Mouse (Mus musculus): ENCODE measurements at regions not wholly inside any gene's neighbourhood (a gene's known extent, or its start where the extent isn't known, plus 50 kb on each side); places are given as distances from the start of the nearest gene placed in this dataset.

DNA sequence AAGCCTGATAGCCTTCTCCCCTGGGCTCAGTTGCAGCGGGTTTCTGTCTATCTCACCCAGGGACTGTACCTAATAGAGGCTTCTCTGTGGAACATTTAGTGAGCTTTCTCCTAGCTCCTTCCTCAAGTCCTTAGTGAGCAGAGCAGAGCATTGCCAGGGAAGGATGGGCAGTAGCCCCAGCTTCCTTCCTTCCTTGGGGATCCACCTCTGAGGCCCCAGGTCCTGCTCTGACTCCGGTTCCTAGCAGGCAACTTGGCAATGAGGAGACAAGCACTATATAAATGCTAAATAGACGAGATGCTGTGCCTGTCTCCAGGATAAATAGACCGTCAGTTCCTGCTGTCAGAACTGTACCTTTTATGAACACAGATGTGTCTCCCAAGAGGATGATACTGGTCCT lies 326.9 kb upstream of the Camk1g start:
- TF ChIP-seq EP300 (IDR thresholded peaks at IDR 0.05; ENCODE audit: insufficient read depth, low read depth, low read length): no peak
- TF ChIP-seq CTCF (IDR thresholded peaks at IDR 0.05): no peak
- no peak for TF ChIP-seq POLR2A (IDR thresholded peaks at IDR 0.05; ENCODE audit: insufficient read depth, low read depth, low read length)
- 47% methylated on average over 4 of the region's 4 CpGs for WGBS
- Histone ChIP-seq H3K27me3 (ENCODE audit: control insufficient read depth, insufficient read depth, low read length) (no peaks in the 10 kb centered on the region), H3K27ac (peak overlapping the region; percentile 20; the same call in 1 of the 2 replicates), H3K4me1 (ENCODE audit: control insufficient read depth, insufficient read depth, low read length) (0 out of 2 replicates have a peak, but pooled peaks cover 2% of the 10 kb centered on the region), H3K9ac (ENCODE audit: low read depth, low read length) (no peak overlapping the region), H3K79me2 (replicated peaks; ENCODE audit: control insufficient read depth, insufficient read depth, low read length) (no peaks in the 10 kb centered on the region), H3K36me3 (ENCODE audit: control insufficient read depth, insufficient read depth, low read length) (no peaks in the 10 kb centered on the region), H3K4me3 (no peak overlapping the region)
- peak in 1 of 2 experiments; percentile 33 for DNase-seq
- intact Hi-C loops (cut with DNase I): loop anchor here (5.0 kb wide), 1 partner anchor 525 kb away; no protein-coding TSS in a partner anchor

DNA sequence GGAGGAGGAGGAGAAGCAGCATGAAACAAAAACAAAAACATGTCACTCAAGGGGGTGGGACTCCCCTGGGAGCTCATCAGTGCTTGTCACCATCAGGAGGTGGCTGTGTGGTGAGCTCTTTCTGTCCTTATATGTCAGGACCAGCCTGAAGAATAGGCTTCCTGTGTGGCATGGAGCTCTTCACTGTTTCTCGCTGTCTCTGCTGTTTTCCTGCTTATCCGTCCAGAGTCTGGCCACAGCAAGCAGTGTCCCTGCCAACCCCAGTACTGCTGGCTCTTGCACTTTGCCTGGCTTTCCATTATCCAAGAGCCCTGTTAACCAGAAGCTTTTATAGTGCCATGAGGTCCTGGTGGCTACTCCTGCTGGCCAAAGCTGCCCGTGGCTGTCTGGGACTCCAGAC lies 322.9 kb upstream of the Camk1g start:
- intact Hi-C loops (cut with DNase I): no loop called here
- Histone ChIP-seq H3K4me1 (ENCODE audit: control insufficient read depth, insufficient read depth, low read length) (0 out of 2 replicates have a peak, but pooled peaks cover 2% of the 10 kb centered on the region), H3K79me2 (replicated peaks; ENCODE audit: control insufficient read depth, insufficient read depth, low read length) (no peaks in the 10 kb centered on the region), H3K27me3 (ENCODE audit: control insufficient read depth, insufficient read depth, low read length) (no peaks in the 10 kb centered on the region), H3K27ac (no peak overlapping the region), H3K4me3 (no peak overlapping the region), H3K36me3 (ENCODE audit: control insufficient read depth, insufficient read depth, low read length) (no peaks in the 10 kb centered on the region), H3K9ac (ENCODE audit: low read depth, low read length) (no peak overlapping the region)
- TF ChIP-seq CTCF (IDR thresholded peaks at IDR 0.05) (no peak), EP300 (IDR thresholded peaks at IDR 0.05; ENCODE audit: insufficient read depth, low read depth, low read length) (no peak), POLR2A (IDR thresholded peaks at IDR 0.05; ENCODE audit: insufficient read depth, low read depth, low read length) (no peak)
- DNase-seq: peak; percentile 18 to 23
- 9% methylated on average over 3 of the region's 3 CpGs for WGBS

DNA sequence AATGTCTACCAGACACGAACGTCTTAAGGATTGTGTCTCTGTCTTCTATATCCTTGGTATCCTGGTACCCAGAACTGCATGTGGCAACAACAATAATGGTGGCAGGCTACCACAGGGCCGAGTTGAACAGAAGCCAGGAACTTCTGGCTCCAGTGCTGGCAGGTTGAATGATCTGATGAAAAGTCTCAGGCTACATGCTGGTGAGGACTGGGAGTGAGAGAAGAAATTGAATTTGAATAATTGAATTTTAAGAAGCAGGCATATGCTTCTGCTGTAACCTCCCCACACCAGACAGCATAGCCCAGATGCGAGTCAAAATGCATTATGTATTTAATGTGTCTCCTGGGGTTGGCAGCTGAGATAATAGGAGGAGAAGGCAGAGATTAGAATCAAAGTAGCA lies 319.5 kb upstream of the Camk1g start:
- H3K27ac ChIP-seq: no peak overlapping the region
- TF ChIP-seq POLR2A (IDR thresholded peaks at IDR 0.05; ENCODE audit: insufficient read depth, low read depth, low read length) (no peak), CTCF (IDR thresholded peaks at IDR 0.05) (no peak), EP300 (IDR thresholded peaks at IDR 0.05; ENCODE audit: insufficient read depth, low read depth, low read length) (no peak)
- no peaks in the 10 kb centered on the region for H3K27me3 ChIP-seq (ENCODE audit: control insufficient read depth, insufficient read depth, low read length)
- H3K9ac ChIP-seq (ENCODE audit: low read depth, low read length): no peak overlapping the region
- 68% methylated on average over 4 of the region's 4 CpGs for WGBS
- H3K4me3 ChIP-seq: no peak overlapping the region
- no peaks in the 10 kb centered on the region for H3K79me2 ChIP-seq (replicated peaks; ENCODE audit: control insufficient read depth, insufficient read depth, low read length)
- DNase-seq: no peak
- intact Hi-C loops (cut with DNase I): no loop called here
- 0 out of 2 replicates have a peak, but pooled peaks cover 2% of the 10 kb centered on the region for H3K4me1 ChIP-seq (ENCODE audit: control insufficient read depth, insufficient read depth, low read length)
- H3K36me3 ChIP-seq (ENCODE audit: control insufficient read depth, insufficient read depth, low read length): no peaks in the 10 kb centered on the region

DNA sequence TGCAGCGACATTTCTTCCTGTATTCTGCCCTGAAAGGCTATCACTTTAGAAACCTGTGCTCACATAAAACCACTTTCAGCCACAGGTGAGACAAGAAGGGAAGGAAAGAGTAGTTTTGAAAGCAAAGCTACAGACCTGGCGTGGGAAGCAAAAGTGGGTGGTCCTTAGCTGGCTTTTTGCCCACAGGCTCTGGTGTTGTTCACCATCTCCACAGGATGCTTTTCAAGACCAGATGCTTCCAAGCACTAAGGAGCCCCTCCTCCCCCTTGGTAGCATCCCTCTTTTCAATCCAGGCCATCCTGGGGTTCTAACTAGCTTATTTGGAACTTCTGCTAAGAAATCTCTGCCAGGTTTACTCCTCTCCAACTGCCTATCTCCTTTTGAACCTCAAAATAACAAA lies 312.8 kb upstream of the Camk1g start:
- H3K79me2 ChIP-seq (replicated peaks; ENCODE audit: control insufficient read depth, insufficient read depth, low read length): no peaks in the 10 kb centered on the region
- no peaks in the 10 kb centered on the region for H3K4me1 ChIP-seq (ENCODE audit: control insufficient read depth, insufficient read depth, low read length)
- no peak overlapping the region for H3K4me3 ChIP-seq
- H3K9ac ChIP-seq (ENCODE audit: low read depth, low read length): no peak overlapping the region
- H3K36me3 ChIP-seq (ENCODE audit: control insufficient read depth, insufficient read depth, low read length): no peaks in the 10 kb centered on the region
- DNase-seq: no peak
- no peaks in the 10 kb centered on the region for H3K27me3 ChIP-seq (ENCODE audit: control insufficient read depth, insufficient read depth, low read length)
- no peak overlapping the region for H3K27ac ChIP-seq
- TF ChIP-seq EP300 (IDR thresholded peaks at IDR 0.05; ENCODE audit: insufficient read depth, low read depth, low read length): no peak
- no peak for TF ChIP-seq POLR2A (IDR thresholded peaks at IDR 0.05; ENCODE audit: insufficient read depth, low read depth, low read length)
- TF ChIP-seq CTCF (IDR thresholded peaks at IDR 0.05): no peak
- 65% methylated on average over 2 of the region's 2 CpGs for WGBS
- intact Hi-C loops (cut with DNase I): no loop called here

DNA sequence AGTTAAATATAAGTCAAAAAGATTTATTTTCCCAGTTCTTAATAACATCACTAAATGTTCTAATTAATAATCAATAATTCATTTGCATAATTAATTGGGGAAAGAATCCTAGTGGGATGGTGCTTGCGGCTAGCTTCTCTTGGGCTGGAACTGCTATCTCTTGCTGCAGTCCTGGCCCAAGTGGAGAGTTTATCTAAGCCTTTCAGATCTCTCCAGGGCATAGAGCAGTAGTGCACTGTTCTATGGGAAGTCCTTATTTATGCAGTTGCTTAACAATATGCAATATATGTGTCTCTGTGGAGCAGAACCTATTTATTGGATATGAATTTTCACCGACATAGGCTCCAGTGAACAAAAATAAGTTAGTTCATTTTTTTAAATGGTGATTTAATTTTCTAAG lies 308.4 kb upstream of the Camk1g start:
- H3K27me3 ChIP-seq (ENCODE audit: control insufficient read depth, insufficient read depth, low read length): no peaks in the 10 kb centered on the region
- DNase-seq: no peak
- no peak overlapping the region for H3K27ac ChIP-seq
- H3K79me2 ChIP-seq (replicated peaks; ENCODE audit: control insufficient read depth, insufficient read depth, low read length): no peaks in the 10 kb centered on the region
- H3K4me3 ChIP-seq: no peak overlapping the region
- intact Hi-C loops (cut with DNase I): no loop called here
- no peaks in the 10 kb centered on the region for H3K4me1 ChIP-seq (ENCODE audit: control insufficient read depth, insufficient read depth, low read length)
- TF ChIP-seq CTCF (IDR thresholded peaks at IDR 0.05) (no peak), EP300 (IDR thresholded peaks at IDR 0.05; ENCODE audit: insufficient read depth, low read depth, low read length) (no peak), POLR2A (IDR thresholded peaks at IDR 0.05; ENCODE audit: insufficient read depth, low read depth, low read length) (no peak)
- no peaks in the 10 kb centered on the region for H3K36me3 ChIP-seq (ENCODE audit: control insufficient read depth, insufficient read depth, low read length)
- WGBS: 80% methylated on average over 2 of the region's 2 CpGs
- H3K9ac ChIP-seq (ENCODE audit: low read depth, low read length): no peak overlapping the region

DNA sequence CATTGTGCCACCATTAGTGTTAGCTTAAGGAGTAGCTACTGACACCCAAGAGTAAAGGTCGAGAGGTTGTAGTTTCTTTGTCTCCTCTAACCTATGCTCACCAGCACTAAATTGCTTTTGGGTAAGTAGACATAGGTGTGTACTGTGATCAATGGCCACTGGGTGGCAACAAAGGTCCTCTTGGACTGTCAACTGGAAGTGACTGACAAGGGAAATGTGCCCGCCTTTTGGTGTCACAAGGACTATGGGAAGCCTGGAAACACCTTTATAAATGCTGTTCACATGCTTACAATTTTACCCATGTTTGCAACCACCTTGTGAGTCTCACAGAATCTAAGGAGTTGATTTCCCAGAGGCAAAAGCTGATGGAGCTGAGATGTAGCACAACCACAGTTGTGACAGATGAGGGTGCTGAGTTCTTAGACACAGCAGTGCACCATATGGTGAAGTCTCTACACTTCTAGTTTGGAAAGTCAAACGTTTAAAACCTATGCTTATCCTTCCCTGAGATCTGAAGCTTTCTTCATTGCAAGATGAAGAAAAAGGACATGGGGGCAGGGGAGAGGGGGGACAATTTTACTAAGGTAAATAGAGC lies 303.2 kb upstream of the Camk1g start:
- Histone ChIP-seq H3K9ac (ENCODE audit: low read depth, low read length) (no peak overlapping the region), H3K4me3 (no peak overlapping the region), H3K79me2 (replicated peaks; ENCODE audit: control insufficient read depth, insufficient read depth, low read length) (no peaks in the 10 kb centered on the region), H3K27ac (no peak overlapping the region), H3K36me3 (ENCODE audit: control insufficient read depth, insufficient read depth, low read length) (peaks cover 2% of the 10 kb centered on the region; the same call in 1 of the 2 replicates), H3K4me1 (ENCODE audit: control insufficient read depth, insufficient read depth, low read length) (no peaks in the 10 kb centered on the region), H3K27me3 (ENCODE audit: control insufficient read depth, insufficient read depth, low read length) (no peaks in the 10 kb centered on the region)
- peak; percentile 27 to 31 for DNase-seq
- intact Hi-C loops (cut with DNase I): loop anchor here (1.0 kb wide), 1 partner anchor 30 kb away; no protein-coding TSS in a partner anchor
- TF ChIP-seq CTCF (IDR thresholded peaks at IDR 0.05) (peak; percentile 80), POLR2A (IDR thresholded peaks at IDR 0.05; ENCODE audit: insufficient read depth, low read depth, low read length) (no peak), EP300 (IDR thresholded peaks at IDR 0.05; ENCODE audit: insufficient read depth, low read depth, low read length) (no peak)
- WGBS: 18% methylated on average over 3 of the region's 3 CpGs
